Mouse (Mus musculus): ENCODE results near the gene Extl2.

Extl2 gene

DNA sequence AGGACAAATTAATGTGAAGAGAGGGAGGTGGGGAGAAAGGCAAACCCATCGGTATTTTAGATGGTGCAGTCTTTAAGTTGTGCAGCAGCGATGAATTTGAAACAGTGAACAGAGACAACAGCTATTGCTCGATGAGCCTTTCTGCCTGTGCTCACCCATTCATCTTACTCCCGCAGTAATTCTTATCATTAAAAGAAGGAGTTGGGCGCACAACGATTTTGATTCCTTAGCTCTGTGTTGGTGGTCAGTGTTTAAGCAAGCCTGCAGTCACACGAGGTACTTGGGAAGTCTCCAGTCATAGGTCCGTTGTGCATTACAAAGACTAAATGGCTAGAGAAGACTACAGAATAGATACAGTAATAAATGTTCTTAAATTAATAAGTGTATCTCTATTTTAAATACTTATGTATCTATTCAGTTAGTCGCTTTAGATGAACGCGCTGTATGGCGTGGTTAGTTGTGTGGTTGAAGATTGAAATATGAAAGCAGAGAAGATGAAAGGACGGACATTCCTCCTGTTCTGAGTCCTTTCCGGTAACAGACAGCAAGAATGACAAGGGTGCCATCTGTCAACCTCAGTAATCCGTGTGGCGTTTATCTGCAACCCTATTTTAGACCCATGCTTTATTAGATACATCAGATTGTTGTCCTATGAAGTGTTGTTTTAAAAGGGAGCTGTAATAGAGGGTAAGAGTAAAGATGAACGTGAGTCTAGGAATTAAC, 2.5 kb downstream of the Extl2 start:
- DNase-seq = no peak

DNA sequence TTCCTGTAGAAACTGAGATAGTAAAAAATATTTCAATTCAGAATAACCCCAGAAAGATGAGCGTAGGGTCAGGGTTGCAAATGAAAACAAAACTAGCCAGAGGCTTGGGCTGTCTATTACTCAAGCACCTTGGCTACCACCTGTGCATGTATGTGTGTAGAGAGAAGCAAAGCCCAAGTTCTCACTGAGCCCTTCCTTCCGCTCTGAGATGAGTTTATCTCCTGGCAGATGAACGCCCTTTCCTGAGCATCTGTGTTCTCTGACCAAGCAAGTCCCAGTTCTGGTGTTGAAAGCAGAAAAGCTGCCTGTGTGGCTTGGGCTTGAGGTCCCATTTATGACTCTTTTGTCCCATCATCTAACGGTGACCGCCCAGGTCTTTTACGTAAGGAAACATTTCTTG, 7.6 kb downstream of the Extl2 start:
- no peak for DNase-seq

DNA sequence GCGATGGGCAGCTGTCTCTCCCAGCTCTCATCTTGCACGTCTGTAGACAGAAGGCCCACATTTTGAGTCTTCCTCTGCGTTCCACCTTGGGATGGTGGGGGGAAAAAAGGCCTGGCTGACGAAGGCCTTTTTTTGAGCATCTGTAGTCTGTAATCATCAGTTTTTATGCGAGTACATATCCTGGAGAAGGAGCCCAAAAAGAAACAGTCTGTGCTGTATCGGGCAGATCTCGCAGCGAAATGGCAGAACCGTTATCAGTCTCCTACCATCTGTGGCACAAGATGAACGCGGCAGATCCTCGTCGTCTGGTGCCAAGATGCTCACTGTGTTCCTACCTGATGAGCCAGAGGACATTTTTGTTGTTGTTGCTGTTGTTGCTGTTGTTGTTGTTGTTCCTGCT, 8.9 kb downstream of the Extl2 start:
- DNase-seq = no peak

DNA sequence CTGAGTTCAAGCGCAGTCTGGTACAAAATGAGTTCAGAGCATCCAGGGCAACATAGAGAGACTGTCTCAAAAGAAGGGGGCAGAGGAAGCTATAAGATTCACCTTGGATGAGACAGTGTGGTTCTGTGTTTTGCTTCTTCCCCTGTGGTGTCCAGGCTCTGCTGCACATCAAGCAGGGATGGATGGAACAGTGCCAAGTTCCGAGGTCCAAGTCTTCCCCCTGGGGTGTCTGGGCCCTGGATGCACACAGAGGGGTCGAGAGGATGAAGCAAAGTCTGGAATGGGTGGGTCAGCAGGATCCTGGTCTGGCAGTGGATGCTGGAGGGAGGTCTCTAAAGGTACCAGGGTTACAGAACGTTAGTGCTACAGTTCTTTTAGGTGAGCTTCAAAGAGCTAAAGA, 11.3 kb downstream of the Extl2 start:
- DNase-seq = peak; percentile 14

DNA sequence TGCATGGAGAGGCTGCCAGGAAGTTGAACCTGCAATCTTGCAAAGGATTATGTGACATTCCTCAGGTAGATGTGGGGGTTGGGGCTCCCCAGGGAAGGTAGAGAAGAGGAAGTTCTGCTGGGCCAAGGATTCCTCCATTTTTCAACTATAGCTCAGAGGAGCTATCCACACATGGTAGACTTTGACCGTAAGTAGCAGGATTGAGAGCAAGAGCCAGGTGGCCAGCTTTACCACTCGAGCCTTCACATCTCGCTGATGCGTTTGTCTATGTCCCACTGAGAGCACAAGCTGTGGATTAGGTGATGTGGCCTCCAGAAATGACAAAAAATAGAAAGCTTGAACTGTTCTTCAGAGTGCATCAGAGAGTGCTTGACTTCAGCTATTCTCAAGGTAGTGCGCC, 11.9 kb downstream of the Extl2 start:
- no peak for DNase-seq

DNA sequence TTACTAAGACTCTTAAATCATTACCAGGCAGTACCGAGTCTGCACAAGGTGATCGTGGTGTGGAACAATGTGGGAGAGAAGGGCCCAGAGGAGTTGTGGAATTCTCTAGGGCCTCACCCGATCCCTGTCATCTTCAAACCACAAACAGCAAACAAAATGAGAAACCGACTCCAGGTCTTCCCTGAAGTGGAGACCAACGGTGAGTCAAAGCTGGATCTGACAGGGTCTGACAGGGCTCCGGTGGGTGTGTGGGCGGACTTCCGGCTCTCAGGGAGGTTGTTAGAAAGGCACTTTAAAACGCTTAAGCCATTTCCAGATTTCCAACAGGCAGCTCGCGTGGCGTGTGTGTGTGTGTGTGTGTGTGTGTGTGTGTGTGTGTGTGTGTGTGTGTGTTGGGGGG, 17.0 kb downstream of the Extl2 start:
- DNase-seq = no peak

DNA sequence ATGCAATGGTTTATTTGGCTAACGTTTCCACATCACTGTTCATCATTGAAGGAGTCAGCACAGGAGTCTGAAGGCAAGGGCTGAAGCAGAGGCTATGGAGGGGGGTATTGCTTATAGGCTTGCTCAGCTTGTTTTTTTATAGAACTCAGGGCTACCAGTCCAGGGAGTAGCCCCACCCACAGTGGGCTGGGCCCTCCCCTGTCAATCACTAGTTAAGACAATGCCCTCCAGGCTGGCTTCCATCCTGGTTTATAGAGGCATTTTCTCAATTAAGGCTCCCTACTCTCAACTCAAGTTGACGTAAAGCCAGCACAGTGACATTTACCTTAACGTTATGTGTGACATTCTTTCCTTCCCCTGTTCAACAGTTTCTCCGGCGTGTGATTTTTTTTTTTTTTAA, 17.4 kb downstream of the Extl2 start:
- no peak for DNase-seq

DNA sequence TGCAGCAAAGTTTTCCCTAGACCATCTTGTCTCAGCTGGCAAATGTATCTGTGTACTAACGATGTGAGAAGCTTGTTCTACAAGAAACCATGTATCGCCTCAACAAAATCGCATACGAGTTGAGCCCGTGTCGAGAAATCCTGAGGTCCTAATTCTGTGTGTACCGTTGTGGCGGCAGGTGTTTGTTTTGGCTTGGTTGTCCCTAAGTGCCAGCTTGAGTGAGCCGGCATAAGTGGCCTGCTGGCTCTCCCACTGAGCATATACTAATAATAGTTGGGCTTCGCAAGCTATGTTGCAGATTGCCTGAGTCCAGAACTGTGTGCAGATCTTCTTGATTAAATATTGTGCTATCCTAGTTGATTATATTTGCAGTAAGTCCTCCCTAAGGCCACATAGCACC, 18.4 kb downstream of the Extl2 start:
- DNase-seq = no peak

DNA sequence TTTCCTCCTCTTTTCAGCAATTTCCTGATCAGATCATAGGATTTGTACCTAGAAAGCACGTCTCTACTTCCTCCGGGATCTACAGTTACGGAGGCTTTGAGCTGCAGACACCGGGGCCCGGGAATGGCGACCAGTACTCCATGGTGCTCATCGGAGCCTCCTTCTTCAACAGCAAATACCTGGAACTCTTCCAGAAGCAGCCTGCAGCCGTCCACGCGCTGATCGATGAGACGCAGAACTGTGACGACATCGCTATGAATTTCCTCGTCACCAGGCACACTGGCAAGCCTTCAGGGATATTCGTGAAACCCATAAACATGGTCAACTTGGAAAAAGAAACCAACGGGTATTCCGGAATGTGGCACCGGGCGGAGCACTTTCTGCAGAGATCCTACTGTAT, 19.7 kb downstream of the Extl2 start:
- no peak for DNase-seq

DNA sequence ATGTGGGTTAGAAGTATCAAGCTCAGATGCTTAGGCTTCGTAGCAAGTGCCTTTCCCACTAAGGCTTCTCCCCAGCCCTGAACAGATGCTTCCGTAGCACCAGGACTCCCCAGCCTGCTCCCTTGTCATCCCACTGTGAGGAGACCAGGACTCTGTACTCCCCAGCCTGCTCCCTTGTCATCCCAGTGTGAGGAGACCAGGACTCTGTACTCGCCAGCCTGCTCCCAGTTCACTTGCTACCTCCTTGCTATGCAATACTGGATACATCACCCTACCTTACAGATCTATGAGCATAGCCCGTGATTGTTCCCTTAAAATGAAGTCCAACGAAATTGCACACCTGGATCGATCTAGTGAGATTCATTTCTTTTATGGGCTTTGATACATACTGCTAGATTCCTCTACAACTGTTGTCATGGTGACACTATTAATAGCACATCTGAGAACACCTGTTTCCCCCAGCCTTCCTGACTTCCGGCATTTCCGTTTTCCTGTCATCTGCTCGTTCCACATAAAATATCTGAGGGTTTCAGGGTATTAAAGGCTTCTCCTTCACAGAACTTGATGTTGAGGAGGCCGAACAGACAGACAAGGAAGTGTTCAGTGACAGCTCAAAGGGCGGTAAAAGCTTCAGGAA, 23.0 kb downstream of the Extl2 start:
- peak; percentile 11 for DNase-seq

DNA sequence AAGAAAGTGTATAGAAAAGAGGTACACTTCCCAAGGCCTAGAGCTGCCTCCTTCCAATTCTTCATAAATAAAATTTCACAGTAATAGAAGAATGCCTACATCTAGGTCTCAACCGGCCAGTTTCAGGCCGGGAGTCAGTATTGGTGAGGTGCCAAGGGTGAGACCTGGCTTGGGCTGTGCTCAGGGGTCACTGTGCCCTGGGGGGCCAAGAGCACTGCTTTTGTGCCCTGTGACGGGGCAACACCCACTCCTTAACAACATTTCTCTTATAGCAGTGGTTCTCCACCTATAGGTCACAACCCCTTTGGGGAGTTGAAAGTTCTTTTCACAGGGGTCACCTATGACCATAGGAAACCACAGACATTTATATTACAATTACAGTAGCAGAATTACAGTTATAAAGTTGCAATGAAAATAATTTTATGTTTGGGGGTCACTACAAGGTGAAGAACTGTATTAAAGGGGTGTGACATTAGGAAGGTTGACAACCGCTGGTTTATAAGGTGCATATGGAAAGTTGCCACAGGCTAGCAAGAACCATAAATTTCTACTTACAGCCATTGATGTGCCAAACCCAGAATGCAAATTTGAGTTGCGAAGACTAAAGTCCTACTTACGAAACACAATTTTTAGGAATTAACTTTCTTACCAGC, 26.1 kb downstream of the Extl2 start:
- DNase-seq = no peak

DNA sequence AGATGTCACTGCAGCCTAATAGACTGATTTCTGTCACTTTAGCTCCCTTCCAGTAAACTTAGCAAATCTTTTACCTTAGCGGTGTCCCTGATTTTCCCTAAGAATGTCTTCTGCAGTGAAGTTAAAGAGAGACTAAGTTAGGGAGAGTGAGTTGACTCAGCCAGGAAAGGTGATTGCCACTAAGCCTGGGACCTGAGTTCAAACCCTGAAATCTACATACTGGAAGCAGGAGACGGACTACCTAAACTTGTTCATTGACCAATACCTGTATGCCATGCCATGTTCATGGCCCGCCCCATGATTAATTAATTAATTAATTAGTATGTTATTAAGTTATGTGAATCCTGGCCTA, 26.6 kb downstream of the Extl2 start:
- peak; percentile 40 for DNase-seq

DNA sequence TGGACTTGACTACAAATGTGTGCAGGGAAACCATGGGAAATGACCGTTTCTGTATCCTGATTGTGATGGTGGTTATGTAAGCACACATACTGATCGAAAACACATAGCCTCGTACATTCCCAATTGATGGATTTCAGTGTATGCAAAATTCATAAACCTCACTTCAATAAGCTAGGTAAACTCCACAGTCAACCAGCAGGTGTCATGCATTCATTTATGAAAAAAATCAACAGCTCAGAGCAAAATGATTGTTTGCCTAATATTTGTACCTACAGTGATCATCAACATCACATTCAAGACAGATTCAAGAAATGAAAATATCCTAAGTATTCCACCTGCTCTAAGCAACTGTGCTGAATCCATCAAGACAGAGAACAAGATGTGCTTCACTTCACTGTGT, 33.5 kb downstream of the Extl2 start:
- no peak for DNase-seq

DNA sequence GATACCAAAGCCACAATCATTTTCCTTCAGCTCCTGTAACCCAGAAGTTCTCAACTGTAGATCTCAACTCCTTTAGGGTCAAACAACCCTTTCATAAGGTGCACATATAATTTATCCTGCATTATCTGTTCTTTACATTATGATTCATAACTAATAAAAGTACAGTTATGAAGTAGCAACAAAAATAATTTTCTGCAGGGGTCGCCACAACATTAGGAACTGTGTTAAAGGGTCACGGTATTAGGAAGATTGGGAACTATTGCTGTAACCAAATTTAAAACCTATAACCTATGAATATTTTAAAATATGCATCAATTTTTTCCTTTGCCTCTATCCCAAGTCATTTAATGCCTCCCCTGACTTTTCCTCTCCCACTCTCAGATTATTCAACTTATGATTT, 38.7 kb downstream of the Extl2 start:
- DNase-seq = no peak

DNA sequence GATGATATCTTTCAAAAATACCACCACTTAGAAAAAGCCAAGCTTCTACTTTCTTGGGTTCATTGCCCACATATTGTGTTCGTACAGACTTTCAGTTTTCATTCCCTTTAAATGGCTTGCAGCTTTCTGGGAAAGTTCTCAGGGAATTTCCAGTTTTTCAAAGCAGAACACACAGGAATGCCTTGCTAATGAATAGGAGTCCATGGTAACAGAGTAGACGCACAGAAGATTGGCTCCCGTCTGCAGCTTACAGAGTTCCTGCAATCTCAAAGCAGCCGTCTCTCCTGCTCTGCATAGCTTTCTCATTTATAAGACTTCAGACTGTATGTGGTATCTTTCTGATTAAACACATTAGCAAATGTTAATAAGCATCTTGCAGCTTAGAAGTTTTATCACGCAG, 39.8 kb downstream of the Extl2 start:
- DNase-seq = no peak

DNA sequence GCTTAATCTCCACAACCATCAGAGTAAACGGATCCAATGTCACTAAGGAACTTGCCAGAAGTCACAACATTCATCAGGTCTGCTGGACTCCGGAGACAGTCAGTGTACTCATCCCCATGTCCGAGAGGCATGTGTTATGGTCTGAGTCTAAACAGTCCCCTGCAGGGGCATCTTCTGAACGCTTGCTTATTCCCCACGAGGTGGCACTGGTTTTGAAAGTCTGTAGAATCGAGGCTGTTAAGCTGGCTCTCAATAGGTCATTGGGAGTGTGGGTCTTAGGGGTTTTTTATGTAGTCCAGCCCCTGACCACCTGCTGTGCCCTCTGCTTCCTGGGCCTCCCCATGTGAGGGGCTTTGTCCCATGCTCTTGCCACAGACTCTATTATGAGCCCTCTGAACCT, 49.8 kb downstream of the Extl2 start:
- no peak for DNase-seq

DNA sequence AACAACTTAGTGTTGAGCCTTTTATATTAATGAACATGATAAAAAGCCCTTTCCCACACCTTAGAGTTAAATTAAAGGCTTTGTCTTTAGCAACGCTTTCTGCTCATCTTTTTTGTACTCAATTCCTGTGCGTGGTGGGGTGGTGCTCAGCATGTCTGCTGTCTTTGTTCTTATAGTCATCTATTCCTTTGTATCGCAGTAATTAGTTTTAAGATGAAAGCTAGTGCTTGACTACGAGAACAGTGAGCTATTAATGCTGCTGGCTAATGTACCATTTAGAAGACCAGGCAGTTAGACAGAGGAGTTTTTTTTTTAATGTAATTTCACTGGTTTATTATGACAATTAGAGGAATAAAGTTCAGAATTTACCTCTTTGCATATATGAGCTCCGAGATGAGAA, 53.1 kb downstream of the Extl2 start:
- DNase-seq = no peak

DNA sequence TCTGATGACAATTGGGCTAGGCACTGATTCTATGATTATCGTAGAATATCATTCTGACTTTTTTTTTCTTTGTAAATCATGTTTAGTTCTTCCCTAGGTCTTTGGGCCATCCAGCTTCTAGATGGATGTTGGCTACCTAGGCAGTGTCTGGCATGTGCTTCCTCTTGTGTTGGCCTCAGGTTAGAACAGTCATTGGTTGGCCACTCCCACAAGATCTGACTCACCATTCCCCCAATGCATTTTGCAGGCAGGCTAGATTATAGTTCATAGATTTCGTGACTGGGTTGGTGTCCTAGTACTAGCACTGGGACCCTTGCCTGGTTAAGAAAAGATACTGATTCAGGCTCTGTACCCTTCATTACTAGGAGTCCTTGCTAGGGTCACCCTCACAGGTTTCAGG, 54.9 kb downstream of the Extl2 start:
- no peak for DNase-seq

DNA sequence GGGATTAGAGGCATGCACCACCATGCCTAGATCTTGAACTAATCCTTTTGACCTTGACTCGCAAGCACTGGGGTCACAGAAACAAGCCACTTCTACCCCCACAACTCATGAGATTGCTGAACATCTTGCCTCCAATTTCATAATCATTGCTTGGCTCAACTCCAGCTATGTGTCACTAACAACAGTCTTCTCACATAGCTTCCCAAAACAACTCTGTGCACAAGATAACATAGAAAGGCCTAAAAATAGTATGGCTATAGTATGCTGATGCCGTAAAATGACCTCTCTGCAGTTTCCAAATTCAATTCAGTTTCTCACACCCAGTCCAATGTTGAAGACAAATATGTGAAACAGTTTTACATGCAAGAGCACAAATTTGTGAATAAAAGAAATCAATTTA, 65.3 kb downstream of the Extl2 start:
- no peak for DNase-seq

DNA sequence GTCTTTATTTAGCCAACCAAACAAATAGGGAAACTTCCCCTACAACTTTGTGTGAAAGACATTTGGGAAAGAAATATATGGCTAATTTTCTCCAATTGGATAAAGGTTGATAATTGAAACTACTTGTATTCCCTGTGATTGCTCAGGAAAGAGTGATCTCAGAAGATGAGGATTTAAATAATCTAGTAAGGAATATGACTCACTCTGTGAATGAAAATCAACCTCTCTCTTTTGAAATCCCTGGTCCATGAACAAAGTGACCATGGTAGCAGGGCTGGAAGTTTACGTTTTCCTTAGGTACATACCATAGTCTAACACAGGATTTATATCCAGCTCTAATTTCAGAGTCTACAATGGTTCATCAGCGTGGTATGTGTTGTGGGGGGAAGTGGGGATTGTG, 69.5 kb downstream of the Extl2 start:
- DNase-seq = no peak

DNA sequence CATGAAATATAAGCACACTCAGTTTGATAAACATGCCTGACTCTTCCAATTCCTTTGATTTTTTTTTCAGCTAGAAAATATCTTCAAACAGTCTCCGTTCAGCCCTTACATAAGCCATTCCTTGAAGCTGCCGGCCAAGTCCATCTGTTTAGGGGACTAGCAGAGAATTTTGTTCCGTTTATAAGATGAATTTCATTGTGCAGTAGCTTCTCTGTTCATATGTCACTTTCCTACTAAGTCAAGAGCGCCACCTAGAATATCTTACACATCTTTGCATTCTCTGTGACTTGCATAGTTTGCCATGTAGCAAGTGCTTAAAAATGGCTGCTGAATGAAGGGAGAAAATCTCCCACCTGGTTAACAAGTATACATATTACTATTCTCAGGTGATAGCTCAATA, 71.2 kb downstream of the Extl2 start:
- DNase-seq = no peak
